Mouse (Mus musculus): ENCODE measurements around the gene Hormad1. TPM values are rescaled to one million over a fixed set of nuclear protein-coding genes. Genes with fewer than 3 reads are reported as not detected.

Hormad1 gene
- not detected in 2 replicates for polyA plus RNA-seq (2015; fragmentation: Nextera tagmentation; extraction: Ambion mirVana)

DNA sequence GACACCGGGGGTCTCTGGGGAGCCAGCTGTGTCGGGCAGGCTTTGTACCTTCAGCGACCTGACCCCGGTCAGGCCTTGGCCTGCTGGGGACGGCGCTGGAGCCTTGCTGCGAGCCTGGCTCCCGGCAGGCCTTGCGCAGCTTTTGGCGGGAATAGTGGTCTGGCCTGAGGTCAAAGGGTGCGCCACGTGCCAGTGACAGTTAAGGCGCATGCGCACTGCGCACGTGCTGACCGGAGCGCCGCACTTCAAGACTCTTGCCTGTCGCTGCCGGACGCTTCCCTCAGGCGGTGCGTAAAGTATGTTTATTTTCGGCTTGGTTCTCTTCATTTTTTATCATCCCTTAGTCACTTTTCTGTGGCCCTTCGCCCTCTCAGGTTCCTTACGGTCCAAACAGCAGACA, at the start of gene Hormad1:
TSS of gene Hormad1 (plus strand) at position 241 of the 400 bp plus-strand sequence.
- no peaks in the 10 kb centered on the region for H3K27me3 ChIP-seq (ENCODE audit: insufficient read depth, low read length)
- no peaks in the 10 kb centered on the region for H3K4me1 ChIP-seq (ENCODE audit: insufficient read depth)
- H3K36me3 ChIP-seq (replicated peaks; ENCODE audit: insufficient read depth, low read length) = no peaks in the 10 kb centered on the region
- WGBS (ENCODE audit: insufficient replicate concordance) = 92% methylated on average over 27 of the region's 27 CpGs
- ATAC-seq (no peak), DNase-seq (no peak)
- no peak within 1 kb of the TSS for H3K9ac ChIP-seq (replicated peaks)
- no peak within 1 kb of the TSS for H3K4me2 ChIP-seq (ENCODE audit: low read depth, low read length)
- no peaks in the 10 kb centered on the region for H3K9me3 ChIP-seq (ENCODE audit: low read length)
- H3K27ac ChIP-seq (ENCODE audit: low read depth) = no peak within 1 kb of the TSS
- no peak for TF ChIP-seq EP300 (IDR thresholded peaks at IDR 0.05; ENCODE audit: low read depth)
- no peak for TF ChIP-seq CTCF (IDR thresholded peaks at IDR 0.05; ENCODE audit: low read depth)
- H3K4me3 ChIP-seq (ENCODE audit: low read depth, low read length) = no peak within 1 kb of the TSS

DNA sequence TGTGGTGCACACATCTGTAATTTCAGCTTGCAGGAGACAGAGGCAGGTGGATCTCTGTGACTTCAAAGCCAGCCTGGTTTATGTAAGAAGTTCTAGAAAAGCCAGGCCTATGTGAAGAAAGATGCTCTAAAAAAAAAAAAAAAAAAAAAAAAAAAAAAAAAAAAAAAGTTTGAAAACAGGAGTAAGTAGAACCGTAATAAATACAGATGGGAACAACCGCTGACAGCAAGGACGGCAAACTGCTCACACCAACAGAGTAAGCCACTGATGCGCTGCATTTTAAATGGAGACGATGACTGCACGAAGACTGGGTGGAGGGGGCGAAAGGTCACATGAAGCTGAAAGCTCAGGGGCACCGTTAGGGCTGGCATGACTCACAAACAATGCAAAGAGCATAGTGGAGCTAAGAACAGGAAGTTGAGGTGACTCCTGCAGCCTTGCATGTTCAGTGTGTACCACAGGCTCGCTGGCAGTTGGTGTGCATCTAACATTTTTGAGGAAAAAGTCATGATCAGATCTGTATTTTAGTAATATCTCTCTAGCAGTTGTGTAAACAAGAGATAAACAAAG, 47.8 kb upstream of the Hormad1 start:
- Histone ChIP-seq H3K4me1 (ENCODE audit: insufficient read depth) (peaks cover 12% of the 10 kb centered on the region), H3K36me3 (replicated peaks; ENCODE audit: insufficient read depth, low read length) (no peaks in the 10 kb centered on the region), H3K9ac (replicated peaks) (no peak overlapping the region), H3K9me3 (ENCODE audit: low read length) (no peaks in the 10 kb centered on the region), H3K4me2 (ENCODE audit: low read depth, low read length) (no peak overlapping the region), H3K27me3 (ENCODE audit: insufficient read depth, low read length) (no peaks in the 10 kb centered on the region), H3K4me3 (ENCODE audit: low read depth, low read length) (no peak overlapping the region), H3K27ac (ENCODE audit: low read depth) (no peak overlapping the region)
- WGBS (ENCODE audit: insufficient replicate concordance) = 46% methylated on average over 9 of the region's 9 CpGs
- TF ChIP-seq CTCF (IDR thresholded peaks at IDR 0.05; ENCODE audit: low read depth) (no peak), EP300 (IDR thresholded peaks at IDR 0.05; ENCODE audit: low read depth) (no peak)
- ATAC-seq = 0 out of 2 replicates have a peak, but pooled peaks have one; percentile 28
- peak; percentile 31 for DNase-seq

DNA sequence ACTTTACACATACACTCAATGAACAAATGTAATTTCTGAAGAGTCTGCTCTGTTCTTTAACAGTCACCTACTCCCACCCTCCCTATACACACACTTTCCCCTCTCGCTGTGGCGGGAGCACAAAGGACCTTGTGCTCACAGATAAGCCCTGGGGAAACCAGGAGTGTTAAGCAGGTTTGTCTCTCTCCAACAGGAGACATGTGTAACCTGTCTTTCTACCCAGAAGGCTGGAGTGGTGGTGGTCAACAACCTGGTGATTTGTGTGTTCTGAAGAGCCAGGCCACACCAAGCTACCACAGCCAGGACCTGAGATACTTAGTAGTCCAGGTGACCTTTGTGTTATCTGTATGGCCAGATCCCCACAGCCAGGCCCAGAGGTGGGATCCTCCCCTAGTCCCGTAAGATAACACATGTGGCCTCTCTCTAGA, 42.8 kb upstream of the Hormad1 start:
- no peaks in the 10 kb centered on the region for H3K27me3 ChIP-seq (ENCODE audit: insufficient read depth, low read length)
- H3K4me3 ChIP-seq (ENCODE audit: low read depth, low read length) = no peak overlapping the region
- WGBS (ENCODE audit: insufficient replicate concordance) = 36% methylated on average over 3 of the region's 3 CpGs
- no peaks in the 10 kb centered on the region for H3K9me3 ChIP-seq (ENCODE audit: low read length)
- H3K9ac ChIP-seq (replicated peaks) = 0 out of 2 replicates have a peak overlapping the region, but pooled peaks have one; percentile 18
- peak overlapping the region; percentile 67 for H3K27ac ChIP-seq (ENCODE audit: low read depth)
- no peaks in the 10 kb centered on the region for H3K36me3 ChIP-seq (replicated peaks; ENCODE audit: insufficient read depth, low read length)
- ATAC-seq = peak; percentile 64
- TF ChIP-seq EP300 (IDR thresholded peaks at IDR 0.05; ENCODE audit: low read depth) (peak; percentile 95), CTCF (IDR thresholded peaks at IDR 0.05; ENCODE audit: low read depth) (no peak)
- H3K4me1 ChIP-seq (ENCODE audit: insufficient read depth) = peaks cover 40% of the 10 kb centered on the region
- peak overlapping the region; percentile 61 for H3K4me2 ChIP-seq (ENCODE audit: low read depth, low read length)
- peak; percentile 49 for DNase-seq

DNA sequence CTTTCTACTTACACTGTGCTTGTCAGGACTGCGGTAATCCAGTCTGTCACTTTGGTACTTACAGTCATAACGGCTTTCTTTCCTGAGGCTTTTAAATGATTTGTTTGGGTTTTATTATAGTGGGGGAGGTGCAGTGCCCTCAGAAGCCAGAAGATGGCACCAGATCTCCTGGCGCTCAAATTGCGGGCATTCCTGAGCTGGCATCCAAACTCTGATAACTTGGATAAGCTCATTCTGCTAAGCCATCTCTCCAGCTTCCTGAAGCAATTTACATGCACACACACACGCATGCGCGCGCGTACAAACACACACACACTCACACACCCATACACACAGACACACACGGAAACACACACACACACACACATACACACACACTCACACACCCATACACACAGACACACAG, 42.0 kb upstream of the Hormad1 start:
- peak; percentile 26 for ATAC-seq
- peak overlapping the region; percentile 61 for H3K4me2 ChIP-seq (ENCODE audit: low read depth, low read length)
- H3K27ac ChIP-seq (ENCODE audit: low read depth) = peak overlapping the region; percentile 67
- no peak overlapping the region for H3K9ac ChIP-seq (replicated peaks)
- peaks cover 41% of the 10 kb centered on the region for H3K4me1 ChIP-seq (ENCODE audit: insufficient read depth)
- 28% methylated on average over 10 of the region's 10 CpGs for WGBS (ENCODE audit: insufficient replicate concordance)
- H3K9me3 ChIP-seq (ENCODE audit: low read length) = no peaks in the 10 kb centered on the region
- H3K27me3 ChIP-seq (ENCODE audit: insufficient read depth, low read length) = no peaks in the 10 kb centered on the region
- TF ChIP-seq EP300 (IDR thresholded peaks at IDR 0.05; ENCODE audit: low read depth) (peak; percentile 63; the same call in 1 of the 2 replicates), CTCF (IDR thresholded peaks at IDR 0.05; ENCODE audit: low read depth) (peak; percentile 97)
- peak; percentile 83 for DNase-seq
- H3K36me3 ChIP-seq (replicated peaks; ENCODE audit: insufficient read depth, low read length) = no peaks in the 10 kb centered on the region
- no peak overlapping the region for H3K4me3 ChIP-seq (ENCODE audit: low read depth, low read length)

DNA sequence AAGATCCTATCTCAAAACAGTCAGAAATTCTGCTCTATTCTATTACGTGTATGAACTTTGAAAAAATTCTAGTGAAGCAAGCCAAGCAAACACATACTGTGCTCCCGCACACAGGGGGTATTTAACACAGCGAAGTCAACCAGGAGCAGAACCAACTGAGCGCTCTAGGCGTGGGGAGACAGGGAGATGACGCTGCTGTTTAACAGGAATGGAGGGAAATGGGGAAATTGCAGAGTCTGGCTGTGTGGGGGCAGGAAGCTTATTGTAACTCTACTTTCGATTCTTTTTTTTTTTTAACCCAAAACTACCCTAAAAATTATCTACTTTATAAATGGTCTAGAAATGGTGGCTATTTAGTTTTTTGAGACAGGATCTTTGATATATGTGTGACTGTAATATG, 40.6 kb upstream of the Hormad1 start:
- Histone ChIP-seq H3K27me3 (ENCODE audit: insufficient read depth, low read length) (no peaks in the 10 kb centered on the region), H3K4me3 (ENCODE audit: low read depth, low read length) (no peak overlapping the region), H3K4me1 (ENCODE audit: insufficient read depth) (peaks cover 49% of the 10 kb centered on the region), H3K9ac (replicated peaks) (peak overlapping the region; percentile 35; the same call in 1 of the 2 replicates), H3K9me3 (ENCODE audit: low read length) (no peaks in the 10 kb centered on the region), H3K4me2 (ENCODE audit: low read depth, low read length) (peak overlapping the region; percentile 46), H3K27ac (ENCODE audit: low read depth) (peak overlapping the region; percentile 69), H3K36me3 (replicated peaks; ENCODE audit: insufficient read depth, low read length) (no peaks in the 10 kb centered on the region)
- 38% methylated on average over 7 of the region's 7 CpGs for WGBS (ENCODE audit: insufficient replicate concordance)
- no peak for TF ChIP-seq EP300 (IDR thresholded peaks at IDR 0.05; ENCODE audit: low read depth)
- no peak for TF ChIP-seq CTCF (IDR thresholded peaks at IDR 0.05; ENCODE audit: low read depth)
- ATAC-seq (peak; percentile 50), DNase-seq (peak; percentile 38)

DNA sequence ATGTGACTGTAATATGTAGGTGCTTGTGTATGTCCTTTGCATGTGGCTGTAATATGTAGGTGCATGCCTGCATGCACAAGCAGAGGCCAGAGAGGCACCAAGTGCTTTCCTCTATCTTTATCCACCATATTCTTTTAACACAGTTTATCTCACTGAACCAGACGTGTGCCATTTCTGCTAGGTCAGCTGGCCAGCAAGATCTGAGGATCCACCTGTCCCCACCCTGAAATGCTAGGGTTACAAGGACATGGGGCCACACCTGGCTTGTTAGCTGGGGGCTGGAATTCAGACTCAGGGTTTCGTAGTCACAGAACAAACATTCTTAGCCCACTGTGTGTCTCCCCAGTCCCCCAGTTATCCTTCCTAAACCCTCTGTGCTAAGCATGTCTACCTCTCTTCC, 40.2 kb upstream of the Hormad1 start:
- peaks cover 49% of the 10 kb centered on the region for H3K4me1 ChIP-seq (ENCODE audit: insufficient read depth)
- 0 out of 2 replicates have a peak, but pooled peaks have one; percentile 8 for TF ChIP-seq CTCF (IDR thresholded peaks at IDR 0.05; ENCODE audit: low read depth)
- peak; percentile 99 for TF ChIP-seq EP300 (IDR thresholded peaks at IDR 0.05; ENCODE audit: low read depth)
- DNase-seq (peak; percentile 61), ATAC-seq (peak; percentile 86)
- WGBS (ENCODE audit: insufficient replicate concordance) = 42% methylated on average over 2 of the region's 2 CpGs
- no peaks in the 10 kb centered on the region for H3K27me3 ChIP-seq (ENCODE audit: insufficient read depth, low read length)
- peak overlapping the region; percentile 46 for H3K4me2 ChIP-seq (ENCODE audit: low read depth, low read length)
- peak overlapping the region; percentile 55; the same call in 1 of the 2 replicates for H3K9ac ChIP-seq (replicated peaks)
- no peaks in the 10 kb centered on the region for H3K9me3 ChIP-seq (ENCODE audit: low read length)
- H3K36me3 ChIP-seq (replicated peaks; ENCODE audit: insufficient read depth, low read length) = no peaks in the 10 kb centered on the region
- H3K4me3 ChIP-seq (ENCODE audit: low read depth, low read length) = no peak overlapping the region
- peak overlapping the region; percentile 69 for H3K27ac ChIP-seq (ENCODE audit: low read depth)

All from liver, postnatal 0 days (tissue).